Mouse (Mus musculus): ENCODE measurements around the gene Rnf157.

Rnf157 gene

GRCm38 (mm10) chr11:116336393-116336792 is 76.4 kb downstream of the Rnf157 start:
- no peak for DNase-seq (ENCODE audit: low read depth, low spot score)

GRCm38 (mm10) chr11:116335244-116336036 is 77.4 kb downstream of the Rnf157 start, which contains the start of gene Foxj1:
Foxj1 (minus strand) TSS chr11:116335399.
- peak; percentile 94 for DNase-seq (ENCODE audit: low read depth, low spot score)

- no peak for DNase-seq (ENCODE audit: low read depth, low spot score)
Measured at GRCm38 (mm10) chr11:116334417-116334782, 78.4 kb downstream of the Rnf157 start.

- DNase-seq (ENCODE audit: low read depth, low spot score): no peak
Measured at GRCm38 (mm10) chr11:116333526-116334416, 79.1 kb downstream of the Rnf157 start.

GRCm38 (mm10) chr11:116332983-116333270 is 79.9 kb downstream of the Rnf157 start:
- no peak for DNase-seq (ENCODE audit: low read depth, low spot score)

GRCm38 (mm10) chr11:116332232-116332982 is 80.4 kb downstream of the Rnf157 start:
- no peak for DNase-seq (ENCODE audit: low read depth, low spot score)

GRCm38 (mm10) chr11:116330211-116330518 is 82.7 kb downstream of the Rnf157 start:
- no peak for DNase-seq (ENCODE audit: low read depth, low spot score)

GRCm38 (mm10) chr11:116329314-116330210 is 83.3 kb downstream of the Rnf157 start:
- no peak for DNase-seq (ENCODE audit: low read depth, low spot score)

- DNase-seq (ENCODE audit: low read depth, low spot score): no peak
Measured at GRCm38 (mm10) chr11:116326963-116327603, 85.7 kb downstream of the Rnf157 start.

- DNase-seq (ENCODE audit: low read depth, low spot score): peak; percentile 75
Measured at GRCm38 (mm10) chr11:116318719-116319659, 93.8 kb downstream of the Rnf157 start.

GRCm38 (mm10) chr11:116312359-116312758 is 100.5 kb downstream of the Rnf157 start:
- DNase-seq (ENCODE audit: low read depth, low spot score): no peak

GRCm38 (mm10) chr11:116311169-116311568 is 101.7 kb downstream of the Rnf157 start:
- DNase-seq (ENCODE audit: low read depth, low spot score): no peak

- no peak for DNase-seq (ENCODE audit: low read depth, low spot score)
Measured at GRCm38 (mm10) chr11:116309601-116310000, 103.2 kb downstream of the Rnf157 start.

- peak; percentile 75 for DNase-seq (ENCODE audit: low read depth, low spot score)
Measured at GRCm38 (mm10) chr11:116307762-116308531, 104.9 kb downstream of the Rnf157 start.

GRCm38 (mm10) chr11:116307019-116307725 is 105.7 kb downstream of the Rnf157 start, which contains the start of gene Exoc7:
Exoc7 (minus strand) TSS chr11:116307233.
- no peak for DNase-seq (ENCODE audit: low read depth, low spot score)

GRCm38 (mm10) chr11:116306126-116306982 is 106.5 kb downstream of the Rnf157 start:
- peak; percentile 91 for DNase-seq (ENCODE audit: low read depth, low spot score)

GRCm38 (mm10) chr11:116305423-116305822 is 107.4 kb downstream of the Rnf157 start:
- DNase-seq (ENCODE audit: low read depth, low spot score): no peak
